Mouse (Mus musculus) C2C12 (cell line): Measurements from ENCODE around the gene Spata13. TPM values are rescaled to one million over a fixed set of nuclear protein-coding genes. Genes with fewer than 3 reads are reported as not detected.

ENCODE experiments used
- H3K27me3 ChIP-seq: one replicate; pipeline ENCODE4 v1.6.1; 2011; ENCODE audit not compliant: control insufficient read depth, insufficient read depth, insufficient read length
- H3K36me3 ChIP-seq: one replicate; pipeline ENCODE4 v1.6.1; 2011; ENCODE audit not compliant: control insufficient read depth, insufficient read depth
- H3K4me3 ChIP-seq: one replicate; pipeline ENCODE4 v1.5.1; 2011; ENCODE audit warnings: mild to moderate bottlenecking, control low read depth; ENCODE audit not compliant: poor library complexity, insufficient read depth, severe bottlenecking
- H3K79me2 ChIP-seq: one replicate; pipeline ENCODE4 v1.6.1; 2011; ENCODE audit not compliant: control insufficient read depth, insufficient read depth
- H3K79me3 ChIP-seq: one replicate; pipeline ENCODE4 v1.6.1; 2011; ENCODE audit warnings: low read depth, control low read depth
- H3ac ChIP-seq: one replicate; pipeline ENCODE3; 2011; ENCODE audit warnings: low read depth; ENCODE audit not compliant: control insufficient read depth, insufficient read length
- CEBPB ChIP-seq: IDR thresholded peaks from one replicate; pipeline ENCODE4 v1.6.1; 2011; ENCODE audit warnings: low read depth, mild to moderate bottlenecking, control low read depth, moderate library complexity
- CTCF ChIP-seq: IDR thresholded peaks from one replicate; pipeline ENCODE4 v1.5.1; 2011; ENCODE audit not compliant: control insufficient read depth, insufficient read depth, insufficient read length
- FOSL1 ChIP-seq: IDR thresholded peaks from one replicate; pipeline ENCODE4 v1.8.0; 2011; ENCODE audit warnings: mild to moderate bottlenecking, low read length; ENCODE audit not compliant: poor library complexity, insufficient read depth, severe bottlenecking
- MAX ChIP-seq: IDR thresholded peaks from one replicate; pipeline ENCODE4 v1.6.1; 2011; ENCODE audit warnings: mild to moderate bottlenecking, control low read depth
- MYOD1 ChIP-seq: IDR thresholded peaks from one replicate; pipeline ENCODE4 v1.6.1; 2011; ENCODE audit warnings: low read depth; ENCODE audit not compliant: control insufficient read depth, insufficient read length
- MYOG ChIP-seq: IDR thresholded peaks from one replicate; pipeline ENCODE4 v1.6.1; 2011; ENCODE audit not compliant: control insufficient read depth, insufficient read length; ENCODE audit errors: extremely low read depth
- USF1 ChIP-seq: IDR thresholded peaks from one replicate; pipeline ENCODE4 v1.6.1; 2011; ENCODE audit warnings: low read depth, mild to moderate bottlenecking, control low read depth, moderate library complexity
- polyA plus RNA-seq: library from polyadenylated mRNA; unstranded; fragments of >200 nt; fragmentation: generic; extraction: Trizol; gene quantifications from one replicate; pipeline ENCODE4 v1.2.1, GENCODE M21; 2012; ENCODE audit warnings: missing spikeins

The Spata13 gene
- polyA plus RNA-seq, 1 experiment = 0.40 TPM

DNA sequence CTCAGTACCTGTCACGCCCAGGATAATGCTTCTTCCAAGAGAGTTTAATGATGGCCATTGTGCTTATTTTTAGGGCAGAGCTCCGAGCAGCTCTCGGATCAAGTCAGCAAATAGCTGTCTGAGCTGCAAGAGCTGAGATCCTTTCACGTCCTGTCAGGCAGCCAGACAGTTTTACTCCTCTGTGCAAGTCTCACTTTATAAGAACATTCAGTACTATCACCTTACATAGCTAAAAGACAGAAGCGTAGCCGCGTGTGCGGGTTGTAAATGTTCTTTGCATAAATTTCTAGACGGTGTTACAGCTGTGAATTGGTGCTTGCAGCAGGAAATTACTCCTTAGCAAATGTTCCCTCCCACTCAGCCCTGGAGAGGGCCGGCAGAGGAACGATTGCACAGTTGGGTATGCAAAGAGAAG lies 59.3 kb downstream of the Spata13 start:
- H3K27me3 ChIP-seq = peaks cover 44% of the 10 kb centered on the region
- H3K79me3 ChIP-seq = no peaks in the 10 kb centered on the region
- H3K36me3 ChIP-seq = no peaks in the 10 kb centered on the region
- TF ChIP-seq MYOG (no peak), CEBPB (no peak), USF1 (no peak), MAX (no peak), FOSL1 (no peak), MYOD1 (no peak), CTCF (no peak)
- no peak overlapping the region for H3K4me3 ChIP-seq
- no peaks in the 10 kb centered on the region for H3K79me2 ChIP-seq
- H3ac ChIP-seq = no peak overlapping the region

GRCm38 (mm10) chr14:60693666-60694065 lies 59.9 kb downstream of the Spata13 start:
- Histone ChIP-seq H3K79me3 (no peaks in the 10 kb centered on the region), H3ac (no peak overlapping the region), H3K79me2 (no peaks in the 10 kb centered on the region), H3K27me3 (peaks cover 44% of the 10 kb centered on the region), H3K36me3 (no peaks in the 10 kb centered on the region), H3K4me3 (no peak overlapping the region)
- TF ChIP-seq MYOD1 (no peak), USF1 (no peak), CEBPB (no peak), FOSL1 (no peak), MAX (no peak), MYOG (no peak), CTCF (no peak)

DNA sequence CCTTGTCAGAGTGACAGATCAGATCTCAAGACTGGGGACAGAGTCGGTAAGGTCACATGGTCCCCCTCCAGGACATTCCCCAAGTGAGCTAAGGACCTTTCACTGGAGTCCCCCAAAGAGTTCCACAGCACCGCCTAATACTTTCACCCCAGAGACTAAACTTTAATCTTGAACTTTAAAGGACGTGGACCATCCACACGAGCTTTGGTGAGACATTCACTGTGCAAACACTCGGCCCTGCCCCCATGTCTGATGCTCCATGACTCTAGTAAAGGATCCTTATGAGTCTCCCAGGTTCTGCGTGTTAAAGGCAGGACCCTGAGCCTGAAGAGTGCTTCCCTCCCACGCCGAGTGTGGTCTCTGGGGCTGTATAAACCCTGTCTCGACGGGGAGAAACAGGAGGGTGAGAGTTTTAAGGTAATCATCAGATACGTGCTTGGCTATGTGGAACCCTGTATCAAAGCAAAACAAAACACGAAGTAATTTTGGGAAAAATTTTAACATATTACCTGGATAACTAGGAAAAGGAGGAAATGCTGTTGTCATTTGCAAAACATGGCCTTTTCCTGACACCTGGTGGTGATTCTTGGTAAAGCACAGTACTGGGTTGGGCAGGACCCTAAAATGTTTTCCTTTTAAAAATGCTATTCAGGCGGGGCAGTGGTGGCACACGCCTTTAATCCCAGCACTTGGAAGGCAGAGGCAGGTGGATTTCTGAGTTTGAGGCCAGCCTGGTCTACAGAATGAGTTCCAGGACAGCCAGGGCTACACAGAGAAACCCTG lies 60.6 kb downstream of the Spata13 start:
- no peak for TF ChIP-seq MYOG
- peak; percentile 44 for TF ChIP-seq CTCF
- no peak for TF ChIP-seq USF1
- TF ChIP-seq CEBPB = no peak
- no peak for TF ChIP-seq MAX
- no peak for TF ChIP-seq FOSL1
- no peak for TF ChIP-seq MYOD1
- Histone ChIP-seq H3K27me3 (peaks cover 45% of the 10 kb centered on the region), H3ac (no peak overlapping the region)

GRCm38 (mm10) chr14:60697351-60697750 lies 63.5 kb downstream of the Spata13 start:
- Histone ChIP-seq H3K79me2 (no peaks in the 10 kb centered on the region), H3K79me3 (no peaks in the 10 kb centered on the region), H3K27me3 (peaks cover 26% of the 10 kb centered on the region), H3K4me3 (no peak overlapping the region), H3ac (no peak overlapping the region), H3K36me3 (no peaks in the 10 kb centered on the region)
- TF ChIP-seq MAX (no peak), USF1 (peak; percentile 14)

More for the DNA sequence above, 60.6 kb downstream of the Spata13 start:
- no peak overlapping the region for H3K4me3 ChIP-seq
- H3K79me2 ChIP-seq = no peaks in the 10 kb centered on the region
- no peaks in the 10 kb centered on the region for H3K79me3 ChIP-seq
- H3K36me3 ChIP-seq = no peaks in the 10 kb centered on the region

GRCm38 (mm10) chr14:60698980-60699379 lies 65.2 kb downstream of the Spata13 start:
- H3K36me3 ChIP-seq = no peaks in the 10 kb centered on the region
- TF ChIP-seq FOSL1 (no peak), MYOD1 (no peak), USF1 (no peak), CEBPB (no peak), CTCF (no peak), MAX (no peak), MYOG (no peak)
- H3ac ChIP-seq = no peak overlapping the region
- no peaks in the 10 kb centered on the region for H3K79me3 ChIP-seq
- H3K27me3 ChIP-seq = peaks cover 23% of the 10 kb centered on the region
- no peak overlapping the region for H3K4me3 ChIP-seq
- no peaks in the 10 kb centered on the region for H3K79me2 ChIP-seq
